Mouse (Mus musculus): ENCODE data around the gene Rasl10b. TPM values are rescaled to one million over a fixed set of nuclear protein-coding genes. Genes with fewer than 3 reads are reported as not detected.

The Rasl10b gene
- total RNA-seq, 4 experiments from 2014 or later: 253 to 298 (median 277) TPM

DNA sequence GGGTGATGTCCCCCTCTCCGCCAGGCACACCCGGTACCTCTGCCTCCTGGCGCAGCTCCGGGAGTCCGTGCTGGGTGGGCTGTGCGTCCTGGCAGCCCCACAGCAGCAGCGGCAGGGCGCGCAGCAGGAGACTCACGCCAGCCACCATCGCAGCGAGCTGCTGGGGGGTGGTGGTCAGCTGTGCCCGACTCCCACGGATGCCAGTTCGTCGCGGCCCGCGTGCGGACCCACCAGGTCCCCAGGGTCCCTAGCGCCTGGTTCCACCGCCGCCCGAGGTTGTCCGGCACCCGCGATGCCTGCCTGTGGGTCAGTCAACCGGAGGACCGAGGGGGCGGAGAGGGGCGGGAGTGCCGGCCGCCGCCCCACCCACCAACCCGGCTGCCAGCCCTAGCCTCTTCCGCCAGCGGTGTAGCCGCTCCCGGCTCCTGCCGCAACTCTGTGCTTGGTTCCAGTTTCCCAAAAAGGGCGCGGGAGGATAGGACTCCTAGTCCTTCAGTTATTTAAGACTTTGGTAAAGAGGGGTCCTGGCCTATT is 53.8 kb downstream of the Rasl10b start, which contains the start of gene Mmp28:
TSS of gene Mmp28 (minus strand) at position 361 of the 534 bp plus-strand sequence.
- DNase-seq (ENCODE audit: low spot score in 2 of 2): no peak

DNA sequence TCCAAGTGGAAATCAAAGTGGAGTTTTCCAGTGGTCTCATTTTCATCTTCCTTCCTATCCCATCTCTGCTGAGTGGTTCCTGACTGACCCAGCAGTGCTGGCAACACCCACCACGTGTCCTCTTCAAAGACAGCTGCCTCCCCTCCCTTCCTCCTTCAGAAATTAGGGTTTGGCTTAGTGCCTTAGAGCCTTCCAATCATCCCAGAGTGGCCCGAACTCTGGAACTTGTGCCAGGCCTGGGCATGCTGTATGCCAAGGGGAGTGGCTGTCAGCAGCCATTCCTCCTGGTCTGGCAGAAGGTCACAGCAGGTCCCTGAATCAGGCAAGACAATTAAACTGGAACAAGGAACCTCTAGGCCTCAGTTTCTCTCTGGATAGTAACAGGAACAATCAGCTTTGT is 57.0 kb downstream of the Rasl10b start:
- DNase-seq (ENCODE audit: low spot score in 2 of 2): no peak

DNA sequence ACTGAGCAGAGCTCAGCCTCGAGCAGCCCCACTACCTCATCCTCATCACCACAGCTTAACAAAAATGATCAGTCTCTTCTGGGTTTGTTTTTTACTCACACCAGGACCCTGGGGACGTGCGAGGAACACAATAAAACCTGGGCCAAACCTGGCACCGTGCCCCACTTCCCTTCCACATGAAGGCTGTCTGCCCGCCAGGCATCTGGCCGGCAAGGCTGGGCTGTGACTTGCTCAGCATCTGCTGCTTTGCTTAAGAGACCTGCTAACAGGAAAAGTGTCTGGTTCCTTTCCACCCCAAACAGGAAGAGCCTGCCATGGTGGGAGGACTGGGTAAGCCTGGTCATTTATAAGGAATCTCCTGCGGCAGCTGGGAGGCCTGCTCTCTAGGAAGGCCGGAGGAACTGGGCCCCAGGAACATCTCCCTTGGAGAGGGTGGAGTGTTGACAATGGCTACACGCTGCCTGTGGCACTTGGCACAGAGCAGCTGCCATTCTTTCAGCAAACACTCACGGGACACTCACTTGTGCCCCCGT is 58.2 kb downstream of the Rasl10b start:
- DNase-seq (ENCODE audit: low spot score in 2 of 2): no peak

DNA sequence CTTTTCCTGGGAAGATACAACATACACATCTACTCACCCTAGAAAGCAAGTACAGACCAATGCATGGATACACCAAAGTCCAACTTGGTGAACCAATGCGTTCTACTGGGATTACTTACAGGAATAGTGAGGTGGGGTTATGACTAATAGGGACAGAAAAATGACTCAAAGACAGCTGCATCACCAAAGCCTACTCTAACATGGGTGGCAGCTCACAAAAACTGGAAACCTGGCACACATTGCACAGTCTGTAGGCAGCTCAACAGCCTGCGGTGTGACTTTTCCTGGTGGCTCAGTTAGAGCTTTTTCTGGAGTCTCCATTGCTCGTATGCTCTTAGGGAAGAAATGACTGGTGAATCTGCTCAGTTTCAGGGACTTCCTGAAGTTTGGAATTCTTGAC is 59.8 kb downstream of the Rasl10b start:
- DNase-seq (ENCODE audit: low spot score in 2 of 2): peak in 1 of 2 experiments; percentile 38

Other genes starting within 250 kb of the Rasl10b start
- not detected for gene Slfn4, start 234.0 kb upstream of the Rasl10b start, total RNA-seq (2022)
- gene Slfn3, start 217.8 kb upstream of the Rasl10b start, total RNA-seq (2022): under 1 TPM; 0.35 to 0.59 (median 0.38) TPM
- not detected for gene Slfn14, start 122.4 kb upstream of the Rasl10b start, total RNA-seq (2022)
- 100 to 1,000 TPM; 255 to 290 (median 271) TPM for gene Ap2b1, start 110.1 kb upstream of the Rasl10b start, total RNA-seq (2022)
- gene Pex12, start 106.6 kb upstream of the Rasl10b start, total RNA-seq (2022): 10 to 100 TPM; 13.0 to 15.0 (median 13.8) TPM
- gene Gas2l2, start 20.3 kb downstream of the Rasl10b start, total RNA-seq (2022): under 1 TPM in 3 of 4 experiments, not detected in 1; 0.11 to 0.27 (median 0.14) TPM
- gene 1700020L24Rik, start 28.5 kb downstream of the Rasl10b start, total RNA-seq (2022): 1 to 10 TPM in 1 of 4 experiments, under 1 TPM in 2, not detected in 1; 0.59 to 1.3 (median 0.80) TPM
- 1 to 10 TPM; 3.7 to 5.0 (median 4.2) TPM for gene Mmp28, start 53.9 kb downstream of the Rasl10b start, total RNA-seq (2022)
- 10 to 100 TPM; 50.1 to 67.1 (median 54.3) TPM for gene Taf15, start 63.9 kb downstream of the Rasl10b start, total RNA-seq (2022)
- gene Heatr9, start 113.0 kb downstream of the Rasl10b start, total RNA-seq (2022): not detected
- 1 to 10 TPM in 1 of 4 experiments, not detected in 3; 1.1 TPM for gene Ccl5, start 121.4 kb downstream of the Rasl10b start, total RNA-seq (2022)
- 10 to 100 TPM in 1 of 4 experiments, 1 to 10 TPM in 3; 2.9 to 10.8 (median 5.0) TPM for gene Ccl9, start 169.5 kb downstream of the Rasl10b start, total RNA-seq (2022)
- 10 to 100 TPM in 2 of 4 experiments, 1 to 10 TPM in 1, under 1 TPM in 1; 0.65 to 29.6 (median 13.0) TPM for gene Ccl6, start 183.9 kb downstream of the Rasl10b start, total RNA-seq (2022)
- not detected for gene Rpl9-ps1, start 236.5 kb downstream of the Rasl10b start, total RNA-seq (2022)
- gene Ccl3, start 240.2 kb downstream of the Rasl10b start, total RNA-seq (2022): 10 to 100 TPM in 1 of 4 experiments, 1 to 10 TPM in 1, under 1 TPM in 1, not detected in 1; 0.51 to 10.8 (median 8.0) TPM

Data from left cerebral cortex, adult 8-10 months (tissue).